Mouse (Mus musculus) midbrain, embryonic 16.5 days (tissue): ENCODE measurements around the gene Gstm2. TPM values are rescaled to one million over a fixed set of nuclear protein-coding genes. Genes with fewer than 3 reads are reported as not detected.

Experiments
- ATAC-seq: fragments of 200-750 bp; cut with Nextera tagmentation; 2 replicates; pipeline ENCODE4 v1.8.0; 2017; ENCODE audit warnings: moderate TSS enrichment
- H3K27ac ChIP-seq: fragments of 300-500 bp; sonication (generic); 2 replicates; pipeline ENCODE4 v1.5.1; 2014; ENCODE audit warnings: mild to moderate bottlenecking, low read length, mixed read lengths
- H3K27me3 ChIP-seq: fragments of 300-500 bp; sonication (generic); 2 replicates; pipeline ENCODE4 v1.6.1; 2014; ENCODE audit warnings: low read depth, low read length, mixed read lengths; ENCODE audit not compliant: control insufficient read depth, insufficient read depth
- H3K36me3 ChIP-seq: fragments of 300-500 bp; sonication (generic); 2 replicates; pipeline ENCODE4 v1.6.1; 2014; ENCODE audit warnings: mild to moderate bottlenecking, low read length, moderate library complexity, mixed read lengths; ENCODE audit not compliant: control insufficient read depth, insufficient read depth
- H3K4me1 ChIP-seq: fragments of 300-500 bp; sonication (generic); 2 replicates; pipeline ENCODE4 v1.6.1; 2014; ENCODE audit warnings: mild to moderate bottlenecking, low read length, mixed read lengths; ENCODE audit not compliant: control insufficient read depth, insufficient read depth
- H3K4me2 ChIP-seq: fragments of 300-500 bp; sonication (generic); 2 replicates; pipeline ENCODE4 v1.6.1; 2014; ENCODE audit warnings: mild to moderate bottlenecking, low read length, mixed read lengths
- H3K4me3 ChIP-seq: fragments of 300-500 bp; sonication (generic); 2 replicates; pipeline ENCODE4 v1.5.1; 2014; ENCODE audit warnings: low read depth, mild to moderate bottlenecking, low read length, moderate library complexity, mixed read lengths
- H3K9ac ChIP-seq: fragments of 300-500 bp; sonication (generic); 2 replicates; pipeline ENCODE4 v1.6.1; 2014; ENCODE audit warnings: low read depth, low read length, mixed read lengths
- H3K9me3 ChIP-seq: fragments of 300-500 bp; sonication (generic); replicated peaks from 2 replicates; pipeline ENCODE4 v1.6.1; 2014; ENCODE audit warnings: mild to moderate bottlenecking, low read length, mixed read lengths; ENCODE audit not compliant: control insufficient read depth, poor library complexity, severe bottlenecking
- WGBS: fragments of 180-500 bp; shearing (Covaris S2); extraction: QIAGEN DNeasy Blood & Tissue Kit; methylation state at CpG from one replicate; pipeline ENCODE4 v1.1.7; 2014; 5-methylcytosine and 5-hydroxymethylcytosine counted together
- polyA plus RNA-seq: library from polyadenylated mRNA; unstranded; fragments of >200 nt; fragmentation: Nextera tagmentation; extraction: Ambion mirVana; gene quantifications from 2 replicates; pipeline ENCODE4 v1.2.1, GENCODE M21; 2015

Gene Gstm2
- polyA plus RNA-seq, 1 experiment from 2014 or later: 7.7 TPM

- H3K4me1 ChIP-seq: peaks cover 16% of the 10 kb centered on the region; the same call in 1 of the 2 replicates
- no peaks in the 10 kb centered on the region for H3K36me3 ChIP-seq
- H3K27ac ChIP-seq: peak overlapping the region; percentile 30; the same call in 1 of the 2 replicates
- 82% methylated on average over 7 of the region's 7 CpGs for WGBS
- H3K4me2 ChIP-seq: no peak overlapping the region
- no peak overlapping the region for H3K9ac ChIP-seq
- ATAC-seq: no peak
- no peak overlapping the region for H3K4me3 ChIP-seq
- H3K27me3 ChIP-seq: no peaks in the 10 kb centered on the region
- H3K9me3 ChIP-seq: no peaks in the 10 kb centered on the region
These were observed 45.7 kb downstream of the Gstm2 start for GRCm38 (mm10) chr3:107940524-107940923.

GRCm38 (mm10) chr3:107939830-107940229, 46.4 kb downstream of the Gstm2 start:
- Histone ChIP-seq H3K4me3 (no peak overlapping the region), H3K36me3 (no peaks in the 10 kb centered on the region), H3K4me1 (peaks cover 16% of the 10 kb centered on the region; the same call in 1 of the 2 replicates), H3K27ac (peak overlapping the region; percentile 59), H3K27me3 (no peaks in the 10 kb centered on the region), H3K9ac (no peak overlapping the region), H3K9me3 (no peaks in the 10 kb centered on the region), H3K4me2 (no peak overlapping the region)
- ATAC-seq: no peak
- 35% methylated on average over 4 of the region's 4 CpGs for WGBS

- peak overlapping the region; percentile 59 for H3K27ac ChIP-seq
- H3K4me1 ChIP-seq: peaks cover 16% of the 10 kb centered on the region; the same call in 1 of the 2 replicates
- 54% methylated on average over 3 of the region's 3 CpGs for WGBS
- no peak overlapping the region for H3K9ac ChIP-seq
- no peak for ATAC-seq
- no peak overlapping the region for H3K4me3 ChIP-seq
- no peaks in the 10 kb centered on the region for H3K27me3 ChIP-seq
- no peak overlapping the region for H3K4me2 ChIP-seq
- H3K36me3 ChIP-seq: no peaks in the 10 kb centered on the region
- no peaks in the 10 kb centered on the region for H3K9me3 ChIP-seq
These were observed 46.9 kb downstream of the Gstm2 start for GRCm38 (mm10) chr3:107939403-107939802.

GRCm38 (mm10) chr3:107935888-107936287, 50.4 kb downstream of the Gstm2 start:
- 70% methylated on average over 3 of the region's 3 CpGs for whole genome bisulfite sequencing
- Histone ChIP-seq H3K4me1 (peaks cover 18% of the 10 kb centered on the region), H3K27me3 (no peaks in the 10 kb centered on the region), H3K36me3 (no peaks in the 10 kb centered on the region), H3K4me2 (no peak overlapping the region), H3K9ac (no peak overlapping the region), H3K4me3 (no peak overlapping the region), H3K9me3 (no peaks in the 10 kb centered on the region), H3K27ac (no peak overlapping the region)
- ATAC-seq: no peak

- Histone ChIP-seq H3K27me3 (no peaks in the 10 kb centered on the region), H3K4me1 (peaks cover 16% of the 10 kb centered on the region), H3K4me2 (no peak overlapping the region), H3K27ac (no peak overlapping the region), H3K9ac (no peak overlapping the region), H3K9me3 (no peaks in the 10 kb centered on the region), H3K4me3 (no peak overlapping the region), H3K36me3 (no peaks in the 10 kb centered on the region)
- WGBS: 87% methylated on average over 3 of the region's 3 CpGs
- no peak for ATAC-seq
These were observed 51.0 kb downstream of the Gstm2 start for GRCm38 (mm10) chr3:107935268-107935667.

- Histone ChIP-seq H3K4me3 (no peak overlapping the region), H3K4me1 (peaks cover 12% of the 10 kb centered on the region), H3K4me2 (no peak overlapping the region), H3K27ac (peak overlapping the region; percentile 18; the same call in 1 of the 2 replicates), H3K9ac (no peak overlapping the region), H3K27me3 (no peaks in the 10 kb centered on the region), H3K36me3 (no peaks in the 10 kb centered on the region), H3K9me3 (no peaks in the 10 kb centered on the region)
- 71% methylated on average over 6 of the region's 6 CpGs for WGBS
- peak; percentile 8; the same call in 1 of the 2 replicates for ATAC-seq
These were observed 54.1 kb downstream of the Gstm2 start for GRCm38 (mm10) chr3:107932128-107932527.

Other genes starting within 250 kb of the Gstm2 start
- 6.0 and 6.3 TPM in 2 replicates for gene Csf1, start 226.0 kb downstream of the Gstm2 start, polyA plus RNA-seq
- not detected in 2 replicates for gene Eps8l3, start 109.2 kb downstream of the Gstm2 start, polyA plus RNA-seq
- gene Gstm5, start 90.6 kb downstream of the Gstm2 start, polyA plus RNA-seq: 225 and 239 TPM in 2 replicates
- gene Gstm7, start 54.6 kb downstream of the Gstm2 start, polyA plus RNA-seq: 44.7 and 62.2 TPM in 2 replicates
- gene Gstm6, start 42.7 kb downstream of the Gstm2 start, polyA plus RNA-seq: 21.2 and 23.2 TPM in 2 replicates
- gene Gstm3, start 17.2 kb downstream of the Gstm2 start, polyA plus RNA-seq: not detected in 2 replicates
- 86.7 and 139 TPM in 2 replicates for gene Gstm1, start 31.5 kb upstream of the Gstm2 start, polyA plus RNA-seq
- gene Gstm4, start 58.4 kb upstream of the Gstm2 start, polyA plus RNA-seq: 22.2 and 23.1 TPM in 2 replicates
- gene Ampd2, start 100.2 kb upstream of the Gstm2 start, polyA plus RNA-seq: 71.2 and 72.4 TPM in 2 replicates
- gene Gnat2, start 106.3 kb upstream of the Gstm2 start, polyA plus RNA-seq: 0.15 and 0.19 TPM in 2 replicates
- 115 and 125 TPM in 2 replicates for gene Gnai3, start 159.7 kb upstream of the Gstm2 start, polyA plus RNA-seq
- 6.1 and 8.3 TPM in 2 replicates for gene Gpr61, start 168.4 kb upstream of the Gstm2 start, polyA plus RNA-seq
- 11.8 and 12.6 TPM in 2 replicates for gene Amigo1, start 199.9 kb upstream of the Gstm2 start, polyA plus RNA-seq
- 4.6 and 4.8 TPM in 2 replicates for gene Cyb561d1, start 214.8 kb upstream of the Gstm2 start, polyA plus RNA-seq
- 23.0 and 23.8 TPM in 2 replicates for gene Atxn7l2, start 224.5 kb upstream of the Gstm2 start, polyA plus RNA-seq
- 0.30 and 0.67 TPM in 2 replicates for gene Sypl2, start 240.2 kb upstream of the Gstm2 start, polyA plus RNA-seq